8 mouse cellular contexts compared by ENCODE assay signal in genomic region chr4:141238492-141239387, GRCm38 (mm10). TPM values are rescaled to one million over a fixed set of nuclear protein-coding genes. Genes with fewer than 3 reads are reported as not detected.
A peak's percentile ranks its signal among the peaks of the same experiment; 100 is the strongest.
DNase-seq lines count a peak whose midpoint lies in the region; ATAC-seq and TF ChIP-seq lines count a peak whose summit lies in the region.

No protein-coding gene starts in this region.

- TF ChIP-seq CTCF in gastrocnemius, adult 2 months (IDR thresholded peaks at IDR 0.05) = no peak
- TF ChIP-seq CTCF in liver, embryonic 14.5 days (IDR thresholded peaks at IDR 0.05; ENCODE audit: low read depth) = no peak

- intact Hi-C loops in gastrocnemius, adult 2 months (cut with DNase I) = no loop called here

- no peak for DNase-seq in gastrocnemius, adult 2 months
- DNase-seq in gastrocnemius, adult 8-10 months (ENCODE audit: low spot score in 2 of 2) = no peak
- DNase-seq in liver, embryonic 14.5 days (ENCODE audit: low read depth in 3 of 3, low spot score in 3 of 3) = no peak
- DNase-seq in urinary bladder, postnatal 14 days (ENCODE audit: low spot score) = no peak
- no peak for DNase-seq in layer of hippocampus, postnatal 14 days (ENCODE audit: low spot score in 2 of 2)
- DNase-seq in urinary bladder, adult 18-20 months (ENCODE audit: low spot score in 2 of 2) = no peak

- peak overlapping the region; percentile 70 for H3K27ac ChIP-seq in gastrocnemius, adult 2 months
- H3K27ac ChIP-seq in forebrain, embryonic 15.5 days (replicated peaks) = no peak overlapping the region
- no peak overlapping the region for H3K27ac ChIP-seq in liver, embryonic 14.5 days

- H3K4me2 ChIP-seq in forebrain, embryonic 15.5 days (replicated peaks) = peak overlapping the region; percentile 65
- peak overlapping the region; percentile 55 for H3K4me2 ChIP-seq in liver, embryonic 14.5 days (ENCODE audit: low read depth)

- no peaks in the 10 kb centered on the region for H3K36me3 ChIP-seq in forebrain, embryonic 15.5 days
- H3K36me3 ChIP-seq in liver, embryonic 14.5 days (replicated peaks; ENCODE audit: control insufficient read depth, insufficient read depth, low read depth) = no peaks in the 10 kb centered on the region

- no peaks in the 10 kb centered on the region for H3K9me3 ChIP-seq in forebrain, embryonic 15.5 days
- no peaks in the 10 kb centered on the region for H3K9me3 ChIP-seq in liver, embryonic 14.5 days (ENCODE audit: control insufficient read depth, low read length)

- H3K9ac ChIP-seq in forebrain, embryonic 15.5 days (replicated peaks) = peak overlapping the region; percentile 34; the same call in 1 of the 2 replicates
- H3K9ac ChIP-seq in liver, embryonic 14.5 days (replicated peaks) = no peak overlapping the region

- H3K27me3 ChIP-seq in forebrain, embryonic 15.5 days = peaks cover 44% of the 10 kb centered on the region
- H3K27me3 ChIP-seq in liver, embryonic 14.5 days (ENCODE audit: control insufficient read depth, insufficient read depth, low read length) = peaks cover 58% of the 10 kb centered on the region

- ATAC-seq in CD4-positive, CD25-positive, alpha-beta regulatory T cell, adult 4 months = peak; percentile 39
- no peak for ATAC-seq in forebrain, embryonic 15.5 days (replicated peaks)
- ATAC-seq in liver, embryonic 14.5 days (ENCODE audit: insufficient read depth) = no peak

- WGBS in forebrain, embryonic 15.5 days = 3% methylated on average over 20 of the region's 20 CpGs
- WGBS in liver, embryonic 14.5 days (ENCODE audit: insufficient replicate concordance) = 5% methylated on average over 20 of the region's 20 CpGs

- H3K4me3 ChIP-seq in gastrocnemius, adult 2 months = peak overlapping the region; percentile 71
- peak overlapping the region; percentile 39 for H3K4me3 ChIP-seq in forebrain, embryonic 15.5 days
- peak overlapping the region; percentile 6 to 16; a peak in 3 of 4 replicates for H3K4me3 ChIP-seq in liver, embryonic 14.5 days (ENCODE audit: insufficient read depth in 1 of 2, low read depth in 2 of 2, low read length in 2 of 2)

- H3K4me1 ChIP-seq in forebrain, embryonic 15.5 days = peaks cover 29% of the 10 kb centered on the region
- peaks cover 5 to 9% of the 10 kb centered on the region in 2 experiments for H3K4me1 ChIP-seq in liver, embryonic 14.5 days (replicated peaks; ENCODE audit: control insufficient read depth in 2 of 2, insufficient read depth in 2 of 2, low read length in 1 of 2)

- no peak for TF ChIP-seq EP300 in liver, embryonic 14.5 days (IDR thresholded peaks at IDR 0.05; ENCODE audit: low read depth)

RNA-seq across cellular contexts. Expression of gene Arhgef19, which starts 0.6 kb away (rescaled TPM):
- total RNA-seq in gastrocnemius, adult 2 months (2021) = under 1 TPM; 0.31 to 0.33 TPM
- total RNA-seq in gastrocnemius, adult 8-10 months (2022) = 1 to 10 TPM in 1 of 4 experiments, under 1 TPM in 3; 0.10 to 1.1 (median 0.22) TPM
- polyA plus RNA-seq in CD4-positive, CD25-positive, alpha-beta regulatory T cell, adult 4 months (2017; shearing (Covaris generic)) = not detected
- 1.3 TPM in 2 replicates for polyA plus RNA-seq in forebrain, embryonic 15.5 days (2015; fragmentation: Nextera tagmentation; extraction: Ambion mirVana)
- 0.88 and 0.92 TPM in 2 replicates for polyA plus RNA-seq in liver, embryonic 14.5 days (2012; rRNA removed)
- 0.57 and 0.72 TPM in 2 replicates for polyA plus RNA-seq in liver, embryonic 14.5 days (2014; fragmentation: Nextera tagmentation; extraction: Ambion mirVana)
- total RNA-seq in layer of hippocampus, postnatal 14 days (2021) = 10 to 100 TPM in 1 of 2 experiments, 1 to 10 TPM in 1; 9.7 to 11.7 TPM

RNA-seq across cellular contexts. Expression of gene Rsg1, which starts 25.0 kb away (rescaled TPM):
- not detected for total RNA-seq in gastrocnemius, adult 2 months (2021)
- 1 to 10 TPM in 1 of 4 experiments, not detected in 3; 1.4 TPM for total RNA-seq in gastrocnemius, adult 8-10 months (2022)
- polyA plus RNA-seq in CD4-positive, CD25-positive, alpha-beta regulatory T cell, adult 4 months (2017; shearing (Covaris generic)) = 1 to 10 TPM; 3.0 to 4.7 TPM
- 8.4 and 10.9 TPM in 2 replicates for polyA plus RNA-seq in forebrain, embryonic 15.5 days (2015; fragmentation: Nextera tagmentation; extraction: Ambion mirVana)
- polyA plus RNA-seq in liver, embryonic 14.5 days (2012; rRNA removed) = 0.78 and 0.87 TPM in 2 replicates
- 0.56 and 1.2 TPM in 2 replicates for polyA plus RNA-seq in liver, embryonic 14.5 days (2014; fragmentation: Nextera tagmentation; extraction: Ambion mirVana)
- 1 to 10 TPM; 2.8 to 3.1 TPM for total RNA-seq in layer of hippocampus, postnatal 14 days (2021)

Comparison
In these comparisons a context has a peak if more than half of its experiments do, and no peak if none do; other contexts are left out.
1. H3K4me3 ChIP-seq: peak in every context shown above with its lines; median percentile 71 in gastrocnemius, adult 2 months; 39 in forebrain, embryonic 15.5 days; 11 in liver, embryonic 14.5 days.
2. RNA of gene Arhgef19, which starts 0.6 kb away (total RNA-seq): 9.7 to 11.7 TPM in layer of hippocampus, postnatal 14 days; 0.31 to 0.33 TPM in gastrocnemius, adult 2 months and 0.10 to 1.1 TPM in gastrocnemius, adult 8-10 months; every median in the first group is over 4 times any median in the second.